Comparison of ENCODE assay signal across 22 mouse cellular contexts in genomic region chr5:120185949-120186348, GRCm38 (mm10).
"Had no signal": no experiment of that assay in that cellular context is flagged by ENCODE, and none has a peak within 500 bp of the region (broad histone marks: within the 10 kb centered on the region; RNA-seq: fewer than 3 reads in every experiment).

No protein-coding gene starts in this region.

- H3K27ac ChIP-seq: heart, embryonic 10.5 days; hindbrain, embryonic 13.5 days; hindbrain, embryonic 15.5 days; hindbrain, postnatal 0 days; kidney, embryonic 15.5 days; kidney, postnatal 0 days; limb, embryonic 13.5 days; limb, embryonic 15.5 days had no signal

- H3K9me3 ChIP-seq: heart, embryonic 10.5 days; heart, embryonic 12.5 days; hindbrain, embryonic 13.5 days; hindbrain, embryonic 15.5 days; kidney, embryonic 15.5 days; limb, embryonic 13.5 days; limb, embryonic 15.5 days had no signal

- ATAC-seq: hindbrain, postnatal 0 days; intestine, embryonic 16.5 days had no signal

- H3K4me2 ChIP-seq: heart, embryonic 12.5 days; hindbrain, embryonic 13.5 days; hindbrain, embryonic 15.5 days; kidney, embryonic 15.5 days; limb, embryonic 13.5 days; limb, embryonic 15.5 days had no signal

- H3K9ac ChIP-seq: heart, embryonic 12.5 days; hindbrain, embryonic 13.5 days; hindbrain, embryonic 15.5 days; kidney, embryonic 15.5 days; limb, embryonic 13.5 days; limb, embryonic 15.5 days had no signal

- H3K36me3 ChIP-seq: hindbrain, embryonic 15.5 days had no signal

- H3K27me3 ChIP-seq: heart, embryonic 12.5 days; hindbrain, embryonic 13.5 days; hindbrain, embryonic 15.5 days; kidney, embryonic 15.5 days; limb, embryonic 13.5 days; limb, embryonic 15.5 days had no signal

- DNase-seq: gastrocnemius, postnatal 14 days; gastrocnemius, postnatal 36 days; heart, adult 18-20 months; heart, postnatal 10 days; kidney, adult 11 months; kidney, adult 2 months; kidney, adult 9 months; kidney, postnatal 14 days; kidney, postnatal 36 days; layer of hippocampus, adult 9-11 months; layer of hippocampus, postnatal 36 days; left cerebral cortex, postnatal 4 days had no signal

- H3K4me3 ChIP-seq: heart, embryonic 10.5 days; heart, embryonic 12.5 days; hindbrain, embryonic 13.5 days; hindbrain, embryonic 15.5 days; kidney, embryonic 15.5 days; limb, embryonic 13.5 days; limb, embryonic 15.5 days had no signal
